Mouse (Mus musculus) lung, adult 2 months (tissue): Measurements from ENCODE around the gene Ttc33. TPM values are rescaled to one million over a fixed set of nuclear protein-coding genes. Genes with fewer than 3 reads are reported as not detected.

Experiments used
- DNase-seq: peaks from one replicate; pipeline ENCODE4 v3.0.0; 2022
- H3K4me1 ChIP-seq: fragments of 200-500 bp; 2 replicates; pipeline ENCODE4 v1.6.1; 2011; ENCODE audit warnings: low read length; ENCODE audit not compliant: control insufficient read depth, insufficient read depth
- H3K4me3 ChIP-seq: fragments of 200-500 bp; replicated peaks from 2 replicates; pipeline ENCODE3; 2011; ENCODE audit warnings: low read depth, mild to moderate bottlenecking, control low read depth, low read length; ENCODE audit errors: extremely low read depth
- CTCF ChIP-seq: fragments of 200-500 bp; IDR thresholded peaks from 2 replicates; pipeline ENCODE4 v1.5.1; 2011; ENCODE audit warnings: mild to moderate bottlenecking, low read length, control low read depth; ENCODE audit not compliant: insufficient read depth
- POLR2A ChIP-seq: fragments of 200-500 bp; IDR thresholded peaks from 2 replicates; pipeline ENCODE4 v1.6.1; 2011; ENCODE audit warnings: low read depth, mild to moderate bottlenecking, control low read depth, low read length, borderline replicate concordance; ENCODE audit errors: extremely low read depth
- WGBS: fragments of 180-500 bp; shearing (Covaris S2); methylation state at CpG from one replicate; pipeline ENCODE4 v1.1.7; 2018; 5-methylcytosine and 5-hydroxymethylcytosine counted together
- polyA plus RNA-seq: library from polyadenylated mRNA; depleted of rRNA; stranded (reverse); fragments of >200 nt; gene quantifications from 2 replicates; pipeline ENCODE4 v1.2.3, GENCODE M21; 2012; rRNA removed

Gene Ttc33
- polyA plus RNA-seq, 1 experiment, result 8.0 TPM

DNA sequence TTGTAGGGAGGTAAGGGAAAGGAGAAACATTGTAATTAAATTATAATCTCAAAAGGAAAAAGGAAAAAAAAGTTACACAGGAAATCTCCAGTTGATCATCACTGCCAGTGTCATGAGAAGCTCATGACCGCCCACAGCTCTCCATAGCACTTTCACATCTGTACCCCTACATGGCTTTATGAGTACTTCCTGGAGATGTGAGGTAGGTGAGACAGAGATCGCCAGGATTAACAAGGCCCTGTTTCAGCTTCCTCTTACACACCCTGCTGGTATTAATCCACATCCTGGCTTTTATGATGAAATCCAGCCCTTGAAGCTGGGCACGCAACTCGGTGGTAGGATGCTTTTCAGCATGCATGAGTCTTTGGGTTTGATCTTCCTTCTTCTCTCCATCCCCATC is 64.9 kb downstream of the Ttc33 start:
- DNase-seq, result no peak
- H3K4me1 ChIP-seq, result no peaks in the 10 kb centered on the region
- no peak overlapping the region for H3K4me3 ChIP-seq
- TF ChIP-seq POLR2A (no peak), CTCF (no peak)
- WGBS, result 75% methylated on average over 4 of the region's 4 CpGs

DNA sequence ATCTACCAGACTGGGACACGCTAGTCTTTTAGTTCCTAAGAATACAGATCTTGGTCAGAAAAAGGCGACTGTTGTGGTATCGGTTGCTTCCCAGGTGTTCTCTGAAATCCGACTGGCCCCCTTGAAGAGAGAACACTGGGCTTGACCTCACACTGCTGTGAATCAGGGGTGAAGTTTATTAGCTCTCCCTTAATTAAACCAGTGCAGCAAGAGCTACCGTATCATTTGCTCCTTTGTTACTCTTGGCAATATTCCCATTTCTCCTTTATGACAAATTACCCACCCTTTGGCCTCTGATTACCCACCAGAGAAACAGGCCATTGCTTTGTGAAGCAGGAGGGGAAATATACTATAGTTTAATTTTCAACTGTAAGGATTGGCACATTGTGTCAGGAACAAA is 74.9 kb downstream of the Ttc33 start:
- DNase-seq, result no peak
- Histone ChIP-seq H3K4me1 (no peaks in the 10 kb centered on the region), H3K4me3 (no peak overlapping the region)
- no peak for TF ChIP-seq POLR2A
- no peak for TF ChIP-seq CTCF
- 70% methylated on average over 5 of the region's 5 CpGs for WGBS

DNA sequence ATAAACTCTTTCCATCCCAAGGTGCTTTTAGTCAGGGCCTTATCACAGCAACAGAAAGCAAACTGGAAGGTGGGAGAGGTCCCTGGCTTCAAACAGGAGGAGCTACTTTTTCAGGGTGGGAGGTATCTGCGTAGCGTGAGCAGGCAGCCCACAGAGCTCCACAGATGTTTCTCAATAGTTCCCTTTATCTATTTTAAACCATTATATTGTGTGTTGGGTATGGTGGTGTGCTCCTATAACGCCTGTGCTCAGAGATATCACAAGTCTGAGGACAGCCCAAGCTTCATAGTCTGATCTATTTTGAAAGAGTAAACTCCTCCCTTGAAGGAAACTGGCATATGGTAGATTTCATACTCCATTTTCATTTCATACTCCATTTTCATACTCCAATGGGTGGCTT is 75.7 kb downstream of the Ttc33 start:
- no peak for DNase-seq
- TF ChIP-seq POLR2A, result no peak
- no peak for TF ChIP-seq CTCF
- WGBS, result 76% methylated on average over 3 of the region's 3 CpGs
- no peaks in the 10 kb centered on the region for H3K4me1 ChIP-seq
- no peak overlapping the region for H3K4me3 ChIP-seq

DNA sequence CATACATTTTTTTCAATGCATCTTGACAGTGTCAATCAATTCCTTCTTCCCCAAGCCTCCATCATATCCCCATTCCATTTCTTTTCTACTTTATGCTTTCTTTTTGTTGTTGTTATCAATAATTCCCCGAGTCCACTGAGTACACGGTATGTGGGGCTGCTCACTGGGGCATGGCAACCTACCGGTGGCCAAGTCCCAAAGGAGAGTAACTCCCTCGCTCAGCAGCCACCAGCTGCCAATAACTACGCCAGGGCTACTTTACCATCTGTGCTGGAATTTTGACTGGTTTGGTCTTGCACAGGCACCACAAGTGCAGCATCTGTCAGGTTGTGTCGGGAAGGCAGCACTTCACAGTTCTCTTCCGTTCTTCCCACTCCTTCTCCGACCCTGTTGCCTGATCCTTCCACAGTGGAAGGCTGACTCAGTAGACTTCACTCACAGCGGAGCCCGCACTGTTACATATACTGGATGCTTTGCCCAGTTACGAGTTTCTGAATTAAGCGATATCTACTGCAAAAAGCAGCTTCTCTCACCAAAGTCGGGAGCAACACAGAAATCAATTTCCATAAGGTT is 76.9 kb downstream of the Ttc33 start:
- no peak for DNase-seq
- TF ChIP-seq CTCF (no peak), POLR2A (no peak)
- H3K4me1 ChIP-seq, result no peaks in the 10 kb centered on the region
- WGBS, result 84% methylated on average over 13 of the region's 13 CpGs
- no peak overlapping the region for H3K4me3 ChIP-seq

DNA sequence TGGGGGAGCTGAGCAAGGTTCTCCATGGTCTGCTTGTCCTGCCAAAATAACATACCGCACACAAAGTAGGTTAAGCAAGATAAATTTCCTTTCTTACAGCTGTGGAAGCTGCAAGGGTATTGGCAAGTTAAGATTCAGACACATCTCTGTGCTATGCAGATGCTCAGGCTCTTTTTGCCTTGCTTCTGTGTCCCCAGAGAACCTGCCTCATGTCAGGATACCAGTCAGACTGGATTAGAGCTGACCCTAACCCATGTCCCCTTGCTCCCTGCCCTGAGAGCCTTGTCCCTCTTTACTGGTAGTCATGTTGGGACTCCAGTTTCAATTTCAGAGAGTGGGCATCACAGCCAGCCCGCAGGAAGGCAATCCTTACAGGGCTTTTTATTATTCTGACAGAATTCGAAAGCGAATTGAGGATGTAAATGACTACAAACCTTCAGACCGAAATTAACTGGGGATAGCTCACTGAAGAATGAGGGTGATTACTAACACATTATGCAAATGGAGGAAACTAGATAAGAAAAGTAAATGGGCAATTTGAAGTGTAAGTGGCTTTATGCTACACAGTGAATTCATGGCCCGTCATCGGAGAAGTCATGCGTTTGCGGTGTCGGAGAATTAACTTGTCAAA is 77.7 kb downstream of the Ttc33 start:
- TF ChIP-seq POLR2A, result no peak
- TF ChIP-seq CTCF, result no peak
- DNase-seq, result no peak
- WGBS, result 70% methylated on average over 10 of the region's 10 CpGs
- Histone ChIP-seq H3K4me3 (no peak overlapping the region), H3K4me1 (no peaks in the 10 kb centered on the region)

DNA sequence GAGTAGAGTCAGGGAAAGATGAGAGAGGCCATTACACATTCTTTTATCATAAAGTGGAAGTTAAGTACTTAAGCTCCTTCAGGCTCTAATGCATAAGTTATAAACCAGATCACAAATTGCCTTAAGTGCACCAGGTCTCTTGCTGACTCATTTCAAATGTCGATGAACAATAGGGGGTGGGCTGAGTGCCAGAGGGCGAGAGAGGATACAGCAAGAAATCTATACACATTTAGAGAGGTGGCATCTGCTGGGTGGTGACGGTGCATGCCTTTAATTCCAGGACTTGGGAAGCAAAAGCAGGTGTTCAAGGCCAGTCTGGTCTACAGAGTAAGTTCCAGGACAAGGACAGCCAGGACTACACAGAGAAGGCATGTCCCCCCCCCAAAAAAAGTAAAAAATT is 80.8 kb downstream of the Ttc33 start:
- WGBS, result 73% methylated on average over 3 of the region's 3 CpGs
- DNase-seq, result no peak
- no peaks in the 10 kb centered on the region for H3K4me1 ChIP-seq
- H3K4me3 ChIP-seq, result no peak overlapping the region
- no peak for TF ChIP-seq CTCF
- TF ChIP-seq POLR2A, result no peak

Other genes starting within 250 kb of the Ttc33 start
- 36.2 and 39.7 TPM in 2 replicates for gene C7, start 121.8 kb upstream of the Ttc33 start, polyA plus RNA-seq
- 3.1 and 3.3 TPM in 2 replicates for gene Card6, start 77.0 kb upstream of the Ttc33 start, polyA plus RNA-seq
- gene Rpl37, start 68.9 kb upstream of the Ttc33 start, polyA plus RNA-seq, result 611 and 778 TPM in 2 replicates
- gene Prkaa1, start 41.7 kb upstream of the Ttc33 start, polyA plus RNA-seq, result 4.3 and 7.6 TPM in 2 replicates
- 6.9 and 7.6 TPM in 2 replicates for gene Ptger4, start 58.7 kb downstream of the Ttc33 start, polyA plus RNA-seq